Mouse (Mus musculus) hindbrain, embryonic 16.5 days (tissue): ENCODE measurements around the gene Hormad2. TPM values are rescaled to one million over a fixed set of nuclear protein-coding genes. Genes with fewer than 3 reads are reported as not detected.

ENCODE experiments used
- ATAC-seq: fragments of 200-750 bp; cut with Nextera tagmentation; 2 replicates; pipeline ENCODE4 v1.8.0; 2017; ENCODE audit warnings: moderate TSS enrichment, moderate library complexity
- H3K27ac ChIP-seq: fragments of 300-500 bp; sonication (generic); 2 replicates; pipeline ENCODE4 v1.5.1; 2014; ENCODE audit warnings: low read depth, mild to moderate bottlenecking, control low read depth, low read length, moderate library complexity
- H3K27me3 ChIP-seq: fragments of 300-500 bp; sonication (generic); replicated peaks from 2 replicates; pipeline ENCODE4 v1.6.1; 2014; ENCODE audit warnings: low read length; ENCODE audit not compliant: control insufficient read depth, insufficient read depth
- H3K36me3 ChIP-seq: fragments of 300-500 bp; sonication (generic); 2 replicates; pipeline ENCODE4 v1.6.1; 2014; ENCODE audit warnings: mild to moderate bottlenecking, low read length, moderate library complexity, mixed read lengths; ENCODE audit not compliant: control insufficient read depth, insufficient read depth
- H3K4me1 ChIP-seq: fragments of 300-500 bp; sonication (generic); 2 replicates; pipeline ENCODE4 v1.6.1; 2014; ENCODE audit warnings: low read depth, low read length; ENCODE audit not compliant: control insufficient read depth, insufficient read depth
- H3K4me2 ChIP-seq: fragments of 300-500 bp; sonication (generic); 2 replicates; pipeline ENCODE4 v1.6.1; 2014; ENCODE audit warnings: mild to moderate bottlenecking, low read length, control low read depth, moderate library complexity
- H3K4me3 ChIP-seq: fragments of 300-500 bp; sonication (generic); 2 replicates; pipeline ENCODE4 v1.5.1; 2014; ENCODE audit warnings: mild to moderate bottlenecking, low read length, control low read depth, moderate library complexity
- H3K9ac ChIP-seq: fragments of 300-500 bp; sonication (generic); 2 replicates; pipeline ENCODE4 v1.6.1; 2014; ENCODE audit warnings: low read depth, mild to moderate bottlenecking, control low read depth, low read length, moderate library complexity
- H3K9me3 ChIP-seq: fragments of 300-500 bp; sonication (generic); 2 replicates; pipeline ENCODE4 v1.6.1; 2014; ENCODE audit warnings: mild to moderate bottlenecking, low read length, moderate library complexity; ENCODE audit not compliant: control insufficient read depth
- WGBS: fragments of 180-500 bp; shearing (Covaris S2); extraction: QIAGEN DNeasy Blood & Tissue Kit; methylation state at CpG from one replicate; pipeline ENCODE4 v1.1.7; 2014; 5-methylcytosine and 5-hydroxymethylcytosine counted together
- polyA plus RNA-seq: library from polyadenylated mRNA; unstranded; fragments of >200 nt; fragmentation: Nextera tagmentation; extraction: Ambion mirVana; gene quantifications from 2 replicates; pipeline ENCODE4 v1.2.1, GENCODE M21; 2015

The Hormad2 gene
- polyA plus RNA-seq, 1 experiment from 2014 or later: 0.48 TPM

GRCm38 (mm10) chr11:4471734-4472133 is 30.8 kb upstream of the Hormad2 start:
- Histone ChIP-seq H3K9me3 (no peaks in the 10 kb centered on the region), H3K4me2 (no peak overlapping the region), H3K9ac (no peak overlapping the region), H3K4me1 (no peaks in the 10 kb centered on the region; the same call in 1 of the 2 replicates), H3K27ac (peak overlapping the region; percentile 5; the same call in 1 of the 2 replicates), H3K4me3 (no peak overlapping the region), H3K27me3 (no peaks in the 10 kb centered on the region), H3K36me3 (no peaks in the 10 kb centered on the region)
- WGBS: 74% methylated on average over 5 of the region's 5 CpGs
- no peak for ATAC-seq

GRCm38 (mm10) chr11:4471251-4471650 is 30.3 kb upstream of the Hormad2 start:
- Histone ChIP-seq H3K27ac (no peak overlapping the region), H3K36me3 (no peaks in the 10 kb centered on the region), H3K27me3 (no peaks in the 10 kb centered on the region), H3K9ac (no peak overlapping the region), H3K4me2 (no peak overlapping the region), H3K9me3 (no peaks in the 10 kb centered on the region), H3K4me1 (no peaks in the 10 kb centered on the region; the same call in 1 of the 2 replicates), H3K4me3 (no peak overlapping the region)
- no peak for ATAC-seq

GRCm38 (mm10) chr11:4469091-4469490 is 28.2 kb upstream of the Hormad2 start:
- ATAC-seq: no peak

DNA sequence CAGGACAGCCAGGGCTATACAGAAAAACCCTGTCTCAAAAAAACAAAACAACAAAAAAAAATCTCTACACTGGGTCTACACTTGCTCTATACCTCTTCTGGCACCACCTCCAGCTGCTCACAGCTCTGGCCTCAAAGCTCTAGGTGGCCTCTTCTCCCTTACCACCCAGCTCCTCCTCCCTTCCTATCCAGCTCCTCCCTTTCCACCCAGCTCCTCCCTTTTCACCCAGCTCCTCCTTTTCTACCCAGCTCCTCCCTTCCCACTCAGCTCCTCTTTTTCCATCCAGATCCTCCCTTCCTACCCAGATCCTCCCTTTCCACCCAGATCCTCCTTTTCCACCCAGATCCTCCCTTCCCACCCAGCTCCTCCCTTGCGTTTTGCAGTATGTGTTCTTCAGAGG is 26.5 kb upstream of the Hormad2 start:
- no peak overlapping the region for H3K4me3 ChIP-seq
- no peak for ATAC-seq
- H3K27me3 ChIP-seq: no peaks in the 10 kb centered on the region
- H3K4me1 ChIP-seq: no peaks in the 10 kb centered on the region
- H3K36me3 ChIP-seq: no peaks in the 10 kb centered on the region
- H3K9ac ChIP-seq: no peak overlapping the region
- no peaks in the 10 kb centered on the region for H3K9me3 ChIP-seq
- 96% methylated on average over 1 of the region's 1 CpGs for WGBS
- H3K4me2 ChIP-seq: no peak overlapping the region
- H3K27ac ChIP-seq: no peak overlapping the region

More at GRCm38 (mm10) chr11:4469091-4469490, 28.2 kb upstream of the Hormad2 start:
- Histone ChIP-seq H3K9ac (no peak overlapping the region), H3K4me1 (no peaks in the 10 kb centered on the region; the same call in 1 of the 2 replicates), H3K4me2 (no peak overlapping the region), H3K4me3 (no peak overlapping the region), H3K27me3 (no peaks in the 10 kb centered on the region), H3K27ac (no peak overlapping the region), H3K9me3 (no peaks in the 10 kb centered on the region), H3K36me3 (no peaks in the 10 kb centered on the region)
- WGBS: 58% methylated on average over 5 of the region's 5 CpGs

GRCm38 (mm10) chr11:4466191-4466590 is 25.3 kb upstream of the Hormad2 start:
- H3K9ac ChIP-seq: no peak overlapping the region
- H3K27me3 ChIP-seq: no peaks in the 10 kb centered on the region
- H3K4me2 ChIP-seq: no peak overlapping the region
- 66% methylated on average over 4 of the region's 4 CpGs for WGBS
- H3K9me3 ChIP-seq: no peaks in the 10 kb centered on the region
- no peak overlapping the region for H3K27ac ChIP-seq
- no peaks in the 10 kb centered on the region for H3K36me3 ChIP-seq
- H3K4me3 ChIP-seq: no peak overlapping the region
- H3K4me1 ChIP-seq: no peaks in the 10 kb centered on the region
- ATAC-seq: no peak

DNA sequence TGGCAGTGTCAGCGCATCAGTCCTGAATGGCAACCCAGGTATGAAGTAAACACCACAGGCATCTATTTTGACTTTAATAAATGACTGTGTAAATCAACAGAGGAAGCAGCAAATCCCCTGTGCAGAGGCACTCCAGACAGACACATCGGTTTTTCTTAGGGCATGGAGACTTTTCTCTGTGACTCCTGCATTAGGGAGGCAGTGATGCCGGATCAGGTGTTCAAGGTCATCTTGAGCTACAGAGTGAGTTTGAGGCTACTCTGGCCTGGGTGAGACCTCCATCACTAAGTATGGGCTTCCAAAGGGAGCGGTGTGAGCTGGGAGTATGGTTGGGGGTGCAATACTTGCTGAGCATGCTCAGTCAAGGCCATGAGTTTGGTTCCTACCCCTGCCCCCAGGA is 23.7 kb upstream of the Hormad2 start:
- 89% methylated on average over 4 of the region's 4 CpGs for WGBS
- Histone ChIP-seq H3K4me3 (no peak overlapping the region), H3K36me3 (no peaks in the 10 kb centered on the region), H3K27me3 (no peaks in the 10 kb centered on the region), H3K9ac (no peak overlapping the region), H3K4me2 (no peak overlapping the region), H3K9me3 (no peaks in the 10 kb centered on the region), H3K4me1 (no peaks in the 10 kb centered on the region), H3K27ac (no peak overlapping the region)
- ATAC-seq: no peak

DNA sequence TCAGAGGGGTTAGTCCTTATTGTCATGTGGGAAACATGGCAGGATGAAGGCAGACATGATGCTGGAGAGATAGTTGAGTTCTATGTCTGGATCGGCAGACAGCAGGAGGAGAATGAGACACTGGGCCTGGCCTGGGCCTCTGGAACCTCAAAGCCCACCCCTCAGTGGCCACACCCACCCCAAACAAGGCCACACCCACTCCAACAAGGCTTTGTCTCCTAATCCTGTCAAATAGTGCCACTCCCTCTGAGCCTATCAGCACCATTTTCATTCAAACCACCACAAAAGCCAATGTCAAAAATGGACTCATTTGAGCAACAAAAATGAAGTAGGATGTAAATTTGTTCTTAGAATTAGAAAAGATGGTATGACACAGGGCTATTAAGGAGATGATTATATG is 23.3 kb upstream of the Hormad2 start:
- no peak overlapping the region for H3K27ac ChIP-seq
- no peaks in the 10 kb centered on the region for H3K9me3 ChIP-seq
- H3K36me3 ChIP-seq: no peaks in the 10 kb centered on the region
- no peak overlapping the region for H3K4me3 ChIP-seq
- no peak overlapping the region for H3K9ac ChIP-seq
- no peak overlapping the region for H3K4me2 ChIP-seq
- no peak for ATAC-seq
- 94% methylated on average over 1 of the region's 1 CpGs for WGBS
- no peaks in the 10 kb centered on the region for H3K27me3 ChIP-seq
- H3K4me1 ChIP-seq: no peaks in the 10 kb centered on the region

DNA sequence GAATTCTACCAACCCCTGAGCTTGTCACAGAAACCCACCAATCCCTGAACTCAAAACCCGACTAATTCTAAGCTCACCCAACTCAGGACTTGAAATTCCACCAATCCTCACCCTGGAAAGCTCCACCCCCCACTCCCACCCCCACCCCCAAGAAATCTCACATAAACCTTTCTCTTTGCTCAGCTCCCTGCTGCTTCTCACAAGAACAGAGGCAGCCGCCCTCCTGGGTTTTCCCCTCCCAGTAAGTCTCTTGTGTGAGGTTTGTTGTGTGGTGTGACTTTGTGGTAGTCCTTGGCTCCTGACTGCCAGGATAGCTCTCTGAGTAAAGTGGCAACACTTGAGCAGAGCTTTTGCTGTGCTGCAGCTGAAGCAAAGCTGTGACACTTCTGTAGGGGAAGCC is 22.0 kb upstream of the Hormad2 start:
- H3K27me3 ChIP-seq: no peaks in the 10 kb centered on the region
- WGBS: 53% methylated on average over 2 of the region's 2 CpGs
- H3K36me3 ChIP-seq: no peaks in the 10 kb centered on the region
- H3K4me1 ChIP-seq: no peaks in the 10 kb centered on the region
- H3K9me3 ChIP-seq: no peaks in the 10 kb centered on the region
- H3K9ac ChIP-seq: no peak overlapping the region
- H3K4me2 ChIP-seq: no peak overlapping the region
- H3K27ac ChIP-seq: no peak overlapping the region
- H3K4me3 ChIP-seq: no peak overlapping the region
- ATAC-seq: no peak

DNA sequence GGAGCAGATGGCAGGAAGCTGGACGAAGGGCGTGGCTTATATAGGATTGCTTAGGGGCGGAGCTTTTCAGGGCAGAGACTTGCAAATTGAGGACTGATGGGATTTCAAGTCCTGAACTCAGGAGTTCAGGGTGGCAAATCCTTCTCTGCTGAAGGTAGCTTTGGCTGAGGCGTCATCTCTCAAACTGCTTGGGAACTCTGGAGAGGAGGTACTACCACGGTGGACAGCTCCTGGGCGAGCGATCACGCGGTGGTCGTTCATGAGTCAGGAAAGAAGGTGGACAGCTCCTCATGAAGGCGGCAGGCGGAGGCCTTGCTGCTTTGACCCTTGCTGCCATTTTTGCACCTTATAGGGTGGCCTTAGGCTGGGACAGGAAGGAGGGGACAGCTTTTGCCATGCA is 20.2 kb upstream of the Hormad2 start:
- H3K9ac ChIP-seq: no peak overlapping the region
- no peak overlapping the region for H3K27ac ChIP-seq
- no peaks in the 10 kb centered on the region for H3K27me3 ChIP-seq
- no peaks in the 10 kb centered on the region for H3K4me1 ChIP-seq
- H3K9me3 ChIP-seq: no peaks in the 10 kb centered on the region
- ATAC-seq: no peak
- no peak overlapping the region for H3K4me3 ChIP-seq
- WGBS: 40% methylated on average over 12 of the region's 12 CpGs
- no peak overlapping the region for H3K4me2 ChIP-seq
- no peaks in the 10 kb centered on the region for H3K36me3 ChIP-seq

GRCm38 (mm10) chr11:4460615-4461014 is 19.7 kb upstream of the Hormad2 start:
- H3K27ac ChIP-seq: no peak overlapping the region
- 72% methylated on average over 5 of the region's 5 CpGs for WGBS
- H3K4me1 ChIP-seq: no peaks in the 10 kb centered on the region
- H3K9ac ChIP-seq: no peak overlapping the region
- H3K4me2 ChIP-seq: no peak overlapping the region
- H3K36me3 ChIP-seq: no peaks in the 10 kb centered on the region
- no peaks in the 10 kb centered on the region for H3K27me3 ChIP-seq
- no peaks in the 10 kb centered on the region for H3K9me3 ChIP-seq
- no peak for ATAC-seq
- H3K4me3 ChIP-seq: no peak overlapping the region
